Mouse (Mus musculus) stomach, embryonic 15.5 days (tissue): ENCODE data around the gene Gm21762. TPM values are rescaled to one million over a fixed set of nuclear protein-coding genes. Genes with fewer than 3 reads are reported as not detected.
"Not testable (repeated sequence)": the region's sequence is repeated elsewhere in the genome, so short reads cannot be mapped to it uniquely, and the experiment has no call there.

Experiments
- ATAC-seq: fragments of 200-750 bp; cut with Nextera tagmentation; 2 replicates; pipeline ENCODE4 v1.8.0; 2017; ENCODE audit warnings: low read depth, moderate number of reproducible peaks, moderate TSS enrichment; ENCODE audit not compliant: insufficient read depth, low FRiP score
- H3K27ac ChIP-seq: fragments of 300-500 bp; sonication (generic); 2 replicates; pipeline ENCODE4 v1.5.1; 2015; ENCODE audit warnings: mild to moderate bottlenecking, inconsistent platforms
- H3K27me3 ChIP-seq: fragments of 300-500 bp; sonication (generic); replicated peaks from 2 replicates; pipeline ENCODE4 v1.6.1; 2015; ENCODE audit warnings: inconsistent platforms
- H3K36me3 ChIP-seq: fragments of 300-500 bp; sonication (generic); 2 replicates; pipeline ENCODE4 v1.6.1; 2015; ENCODE audit warnings: inconsistent platforms
- H3K4me1 ChIP-seq: fragments of 300-500 bp; sonication (generic); 2 replicates; pipeline ENCODE4 v1.6.1; 2015; ENCODE audit warnings: inconsistent platforms
- H3K4me2 ChIP-seq: fragments of 300-500 bp; sonication (generic); 2 replicates; pipeline ENCODE4 v1.6.1; 2015; ENCODE audit warnings: mild to moderate bottlenecking, inconsistent platforms
- H3K4me3 ChIP-seq: fragments of 300-500 bp; sonication (generic); replicated peaks from 2 replicates; pipeline ENCODE4 v1.5.1; 2015; ENCODE audit warnings: inconsistent platforms
- H3K9ac ChIP-seq: fragments of 300-500 bp; sonication (generic); 2 replicates; pipeline ENCODE4 v1.6.1; 2015; ENCODE audit warnings: inconsistent platforms
- H3K9me3 ChIP-seq: fragments of 300-500 bp; sonication (generic); 2 replicates; pipeline ENCODE4 v1.6.1; 2016; ENCODE audit warnings: inconsistent platforms
- WGBS: fragments of 180-500 bp; shearing (Covaris S2); methylation state at CpG from one replicate; pipeline ENCODE4 v1.1.7; 2015; 5-methylcytosine and 5-hydroxymethylcytosine counted together
- polyA plus RNA-seq: library from polyadenylated mRNA; unstranded; fragments of >200 nt; fragmentation: Nextera tagmentation; extraction: Ambion mirVana; gene quantifications from 2 replicates; pipeline ENCODE4 v1.2.1, GENCODE M21; 2015

The Gm21762 gene
- polyA plus RNA-seq, 1 experiment from 2014 or later = not detected

DNA sequence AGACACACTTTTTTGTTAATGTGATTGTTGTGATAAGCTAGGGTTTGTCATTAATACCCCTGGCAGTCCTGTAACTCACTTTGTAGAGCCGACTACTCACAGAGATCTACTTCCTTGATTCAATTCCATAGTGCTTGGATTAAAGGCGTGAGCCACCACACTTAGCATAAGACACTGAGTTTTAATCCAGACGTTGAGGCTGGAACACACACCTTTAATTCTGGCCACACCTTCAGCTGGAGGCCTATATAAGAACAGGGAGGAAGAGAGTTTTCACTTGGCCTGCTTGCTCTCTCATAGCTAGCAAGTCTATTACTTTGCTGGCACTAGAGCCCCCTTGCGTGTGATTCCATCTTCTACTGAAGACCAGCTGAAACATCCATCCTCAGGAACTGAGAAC lies 43.6 kb downstream of the Gm21762 start, which contains the start of gene Gm21818:
Gene Gm21818 (plus strand): TSS at position 301 of the 400 bp plus-strand sequence.
- not testable (repeated sequence) for H3K9me3 ChIP-seq, H3K9ac ChIP-seq, H3K4me1 ChIP-seq, H3K27ac ChIP-seq, H3K4me3 ChIP-seq, H3K27me3 ChIP-seq, ATAC-seq, H3K4me2 ChIP-seq, H3K36me3 ChIP-seq
- WGBS = 77% methylated on average over 4 of the region's 4 CpGs

DNA sequence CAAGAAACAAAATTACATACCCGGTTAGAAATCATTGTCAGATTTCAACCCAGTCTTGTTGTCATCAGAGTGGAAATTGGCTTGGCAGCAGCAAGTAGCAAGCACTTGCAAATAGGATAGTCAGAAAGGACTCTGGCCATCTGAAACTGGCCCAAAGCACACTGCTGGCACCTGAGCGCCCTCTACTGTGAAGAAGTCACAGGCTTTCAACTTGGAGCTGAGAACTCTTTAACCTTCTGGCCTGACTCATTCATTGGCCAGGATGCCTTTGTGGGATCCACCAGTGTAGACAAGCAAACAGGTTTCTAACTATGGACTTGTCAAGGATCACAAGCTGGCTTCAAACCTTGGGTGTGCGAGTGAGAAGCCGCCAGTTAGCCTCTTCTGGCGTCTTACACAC lies 47.4 kb downstream of the Gm21762 start:
- H3K4me2 ChIP-seq, H3K4me1 ChIP-seq, H3K4me3 ChIP-seq, H3K27me3 ChIP-seq, H3K9ac ChIP-seq, H3K36me3 ChIP-seq, ATAC-seq, H3K9me3 ChIP-seq, H3K27ac ChIP-seq: not testable (repeated sequence)
- WGBS = 57% methylated on average over 5 of the region's 5 CpGs

Other genes with a start within 250 kb of the Gm21762 start
- not detected in 2 replicates for gene Gm36079, start 188.9 kb downstream of the Gm21762 start, polyA plus RNA-seq
- 0.18 TPM in 1 of 2 replicates, not detected in the other for gene Gm21188, start 163.8 kb downstream of the Gm21762 start, polyA plus RNA-seq
- gene Gm20767, start 75.7 kb downstream of the Gm21762 start, polyA plus RNA-seq = not detected in 2 replicates
- not detected in 2 replicates for gene Gm21818, start 43.5 kb downstream of the Gm21762 start, polyA plus RNA-seq
- gene Gm21731, start 23.2 kb upstream of the Gm21762 start, polyA plus RNA-seq = not detected in 2 replicates
- gene AF067061, start 47.2 kb upstream of the Gm21762 start, polyA plus RNA-seq = not detected in 2 replicates
- 0.55 and 0.90 TPM in 2 replicates for gene BC147527, start 84.4 kb upstream of the Gm21762 start, polyA plus RNA-seq
- gene Tcstv3, start 100.9 kb upstream of the Gm21762 start, polyA plus RNA-seq = not detected in 2 replicates